Mouse (Mus musculus) hematopoietic multipotent progenitor cell, adult 10-12 weeks (in vitro differentiated cells): ENCODE data around the gene Eya2. TPM values are rescaled to one million over a fixed set of nuclear protein-coding genes. Genes with fewer than 3 reads are reported as not detected.

Experiments used
- polyA plus RNA-seq: library from polyadenylated mRNA; stranded (reverse); fragments of >175 nt; gene quantifications from 2 replicates; pipeline ENCODE4 v1.2.3, GENCODE M21; 2012; ENCODE audit warnings: low replicate concordance

Gene Eya2
- 4.5 and 4.7 TPM in 2 replicates for polyA plus RNA-seq

DNA sequence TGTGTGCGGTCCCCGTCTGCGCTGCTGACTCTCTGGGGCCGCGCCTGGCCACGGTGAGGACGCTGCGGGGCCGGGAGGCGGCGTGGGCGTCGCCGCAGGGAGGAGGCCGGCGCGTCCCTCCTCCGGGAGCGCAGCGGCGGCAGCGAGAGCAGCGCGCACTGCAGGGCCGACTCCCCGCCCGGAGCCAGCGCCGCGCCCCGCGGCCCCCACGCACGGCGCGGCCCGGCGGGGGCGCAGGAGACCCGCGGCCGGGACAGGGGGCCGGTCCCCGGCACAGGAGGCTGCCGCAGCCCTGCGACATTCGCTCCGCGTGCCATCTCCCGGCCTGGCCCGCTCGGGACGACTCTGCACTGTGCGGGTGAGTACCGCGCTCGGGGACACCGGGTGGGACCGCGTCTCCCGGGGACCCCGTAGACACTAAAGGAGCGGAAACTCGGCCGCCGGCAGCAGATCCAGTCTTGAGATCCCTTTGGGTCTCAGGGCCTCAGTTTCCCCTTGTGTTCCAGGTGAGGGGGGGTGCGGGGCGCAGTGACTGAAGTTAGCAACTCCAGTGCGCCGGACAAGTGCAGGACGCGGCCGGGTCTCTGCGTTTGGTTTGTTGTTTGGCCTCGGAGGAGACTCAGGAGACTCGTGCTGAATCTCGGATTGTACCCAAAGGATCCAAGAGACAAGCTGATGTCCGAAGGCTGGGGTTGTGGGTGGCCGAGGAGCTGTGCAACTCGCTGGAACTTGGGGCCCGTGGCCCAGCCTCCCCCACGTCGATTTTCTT lies at the start of gene Eya2:
TSS of gene Eya2 (plus strand) at position 126 of the 769 bp plus-strand sequence.

Other genes starting within 250 kb of the Eya2 start
- gene Zfp663, start 226.3 kb upstream of the Eya2 start, polyA plus RNA-seq: not detected in 2 replicates
- 0.03 TPM in 1 of 2 replicates, not detected in the other for gene Zfp334, start 206.8 kb upstream of the Eya2 start, polyA plus RNA-seq
- gene Ocstamp, start 194.6 kb upstream of the Eya2 start, polyA plus RNA-seq: 0.73 and 1.0 TPM in 2 replicates
- gene Slc13a3, start 121.8 kb upstream of the Eya2 start, polyA plus RNA-seq: 0.13 and 1.4 TPM in 2 replicates
- gene Trp53rka, start 101.7 kb upstream of the Eya2 start, polyA plus RNA-seq: 14.6 and 26.8 TPM in 2 replicates
- 0.11 and 0.22 TPM in 2 replicates for gene Slc2a10, start 91.2 kb upstream of the Eya2 start, polyA plus RNA-seq